Comparison of ENCODE assay signal across 29 mouse cellular contexts in genomic region chr2:49411685-49412084, GRCm38 (mm10). TPM values are rescaled to one million over a fixed set of nuclear protein-coding genes. Genes with fewer than 3 reads are reported as not detected.
DNase-seq lines count a peak whose midpoint lies in the region; ATAC-seq and TF ChIP-seq lines count a peak whose summit lies in the region.
"Had no signal": no experiment of that assay in that cellular context is flagged by ENCODE, and none has a peak within 500 bp of the region (broad histone marks: within the 10 kb centered on the region; RNA-seq: fewer than 3 reads in every experiment).

No protein-coding gene starts in this region.

- H3K9me3 ChIP-seq in heart, embryonic 10.5 days: no peaks in the 10 kb centered on the region
- H3K9me3 ChIP-seq: forebrain, embryonic 10.5 days; forebrain, embryonic 13.5 days; G1E; heart, embryonic 12.5 days; heart, embryonic 15.5 days; hindbrain, embryonic 12.5 days; hindbrain, embryonic 15.5 days had no signal

- no peak overlapping the region for H3K9ac ChIP-seq in liver, adult 2 months (ENCODE audit: low read depth, low read length)
- H3K9ac ChIP-seq: forebrain, embryonic 13.5 days; heart, embryonic 12.5 days; heart, embryonic 15.5 days; hindbrain, embryonic 12.5 days; hindbrain, embryonic 15.5 days had no signal

- WGBS in liver, adult 2 months: 75% methylated on average over 5 of the region's 5 CpGs
- WGBS in heart, embryonic 10.5 days: 65% methylated on average over 5 of the region's 5 CpGs

- peak; percentile 13 for DNase-seq in liver, adult 2 months (ENCODE audit: extremely low read depth, low read depth, low spot score)
- no peak for DNase-seq in liver
- DNase-seq in heart, embryonic 10.5 days (ENCODE audit: low spot score): no peak
- DNase-seq in thymus, postnatal 10 days (ENCODE audit: low spot score in 2 of 2): no peak
- DNase-seq: adrenal gland, postnatal 10 days; adrenal gland, postnatal 36 days; B cell, adult 2 months; cerebellum, adult 11-12 months; cerebellum, adult 8-10 months; cerebellum, postnatal 10 days; cerebellum, postnatal 36 days; gastrocnemius, postnatal 10 days; gastrocnemius, postnatal 36 days; heart, adult 11 months; heart, postnatal 10 days; heart, postnatal 4 days had no signal

- peak; percentile 97 for ATAC-seq in granulocyte monocyte progenitor cell, adult 5-6 weeks (replicated peaks; ENCODE audit: poor library complexity, severe bottlenecking)
- peak; percentile 93 for ATAC-seq in megakaryocyte progenitor cell, adult 5-6 weeks (replicated peaks; ENCODE audit: poor library complexity)
- ATAC-seq: forebrain, embryonic 13.5 days; forebrain, embryonic 16.5 days; Patski had no signal

- no peak for TF ChIP-seq CTCF in liver, adult 2 months (IDR thresholded peaks at IDR 0.05; ENCODE audit: low read depth, low read length)
- no peak for TF ChIP-seq CTCF in bone marrow macrophage, adult 2 months (IDR thresholded peaks at IDR 0.05; ENCODE audit: low read depth, low read length)

- no peaks in the 10 kb centered on the region; the same call in 1 of the 2 replicates for H3K4me1 ChIP-seq in liver, adult 2 months (ENCODE audit: control insufficient read depth, insufficient read depth, low read length)
- H3K4me1 ChIP-seq in bone marrow macrophage, adult 2 months (ENCODE audit: control insufficient read depth, insufficient read depth, low read length): peaks cover 20% of the 10 kb centered on the region
- no peaks in the 10 kb centered on the region for H3K4me1 ChIP-seq in heart, embryonic 10.5 days
- H3K4me1 ChIP-seq: forebrain, embryonic 10.5 days; forebrain, embryonic 13.5 days; hindbrain, embryonic 12.5 days; hindbrain, embryonic 15.5 days had no signal

- H3K79me2 ChIP-seq in liver, adult 2 months (ENCODE audit: control insufficient read depth, insufficient read depth, low read length): no peaks in the 10 kb centered on the region

- no peak for TF ChIP-seq POLR2A in liver, adult 2 months (IDR thresholded peaks at IDR 0.05; ENCODE audit: extremely low read depth, insufficient read depth, low read length)
- TF ChIP-seq POLR2A in bone marrow macrophage, adult 2 months (IDR thresholded peaks at IDR 0.05; ENCODE audit: borderline replicate concordance, low read depth, low read length): no peak

- no peaks in the 10 kb centered on the region for H3K27me3 ChIP-seq in liver, adult 2 months (ENCODE audit: control insufficient read depth, insufficient read depth, low read length)
- H3K27me3 ChIP-seq in heart, embryonic 10.5 days (ENCODE audit: insufficient read depth, poor library complexity, severe bottlenecking): no peaks in the 10 kb centered on the region
- H3K27me3 ChIP-seq: CH12.LX; forebrain, embryonic 13.5 days; heart, embryonic 12.5 days; heart, embryonic 15.5 days; hindbrain, embryonic 12.5 days; hindbrain, embryonic 15.5 days had no signal

- H3K27ac ChIP-seq in liver, adult 2 months (replicated peaks; ENCODE audit: insufficient read depth, low read depth, low read length): no peak overlapping the region
- peak overlapping the region; percentile 26; the same call in 1 of the 2 replicates for H3K27ac ChIP-seq in bone marrow macrophage, adult 2 months (ENCODE audit: insufficient read depth, low read depth, low read length)
- H3K27ac ChIP-seq in heart, embryonic 10.5 days: no peak overlapping the region
- H3K27ac ChIP-seq: forebrain, embryonic 10.5 days; forebrain, embryonic 13.5 days; heart, embryonic 15.5 days; hindbrain, embryonic 12.5 days; hindbrain, embryonic 15.5 days had no signal

- H3K36me3 ChIP-seq in liver, adult 2 months (ENCODE audit: control insufficient read depth, insufficient read depth, low read length): no peaks in the 10 kb centered on the region
- no peaks in the 10 kb centered on the region for H3K36me3 ChIP-seq in heart, embryonic 10.5 days
- H3K36me3 ChIP-seq: forebrain, embryonic 10.5 days; G1E; heart, embryonic 12.5 days; heart, embryonic 15.5 days; hindbrain, embryonic 12.5 days; hindbrain, embryonic 15.5 days had no signal

- H3K4me3 ChIP-seq in liver, adult 2 months (ENCODE audit: insufficient read depth, low read depth, low read length): no peak overlapping the region
- no peak overlapping the region for H3K4me3 ChIP-seq in bone marrow macrophage, adult 2 months (ENCODE audit: insufficient read depth, low read length)
- no peak overlapping the region for H3K4me3 ChIP-seq in heart, embryonic 10.5 days
- H3K4me3 ChIP-seq: forebrain, embryonic 10.5 days; forebrain, embryonic 13.5 days; heart, embryonic 12.5 days; heart, embryonic 15.5 days; hindbrain, embryonic 12.5 days; hindbrain, embryonic 15.5 days had no signal

RNA-seq across cellular contexts. Expression of gene Epc2, which starts 39.6 kb away (rescaled TPM):
- total RNA-seq in liver, adult 2 months (2014; rRNA removed): 11.8 and 14.1 TPM in 2 replicates
- polyA plus RNA-seq in liver, adult 2 months (2012; rRNA removed): 2.4 and 2.5 TPM in 2 replicates
- polyA plus RNA-seq in bone marrow macrophage, adult 2 months (2012; ENCODE audit: insufficient read depth, insufficient read length, missing spikeins): 16.4 and 25.0 TPM in 2 replicates
- total RNA-seq in granulocyte monocyte progenitor cell, adult 5-6 weeks (2014; fragmentation: Nextera tagmentation): 17.1 and 23.9 TPM in 2 replicates
- total RNA-seq in granulocyte monocyte progenitor cell, adult 5-6 weeks (2017): 28.3 and 30.8 TPM in 2 replicates
- 30.5 and 34.0 TPM in 2 replicates for total RNA-seq in megakaryocyte progenitor cell, adult 5-6 weeks (2015)
- 29.5 and 40.2 TPM in 2 replicates for total RNA-seq in megakaryocyte progenitor cell, adult 5-6 weeks (2017)
- 4.8 and 5.4 TPM in 2 replicates for polyA plus RNA-seq in heart, embryonic 10.5 days (2016; fragmentation: Nextera tagmentation; extraction: Ambion mirVana)
